Mouse (Mus musculus): ENCODE data around the gene Plekhb2. TPM values are rescaled to one million over a fixed set of nuclear protein-coding genes. Genes with fewer than 3 reads are reported as not detected.

The Plekhb2 gene
- polyA plus RNA-seq, 1 experiment from 2014 or later = 27.9 TPM

DNA sequence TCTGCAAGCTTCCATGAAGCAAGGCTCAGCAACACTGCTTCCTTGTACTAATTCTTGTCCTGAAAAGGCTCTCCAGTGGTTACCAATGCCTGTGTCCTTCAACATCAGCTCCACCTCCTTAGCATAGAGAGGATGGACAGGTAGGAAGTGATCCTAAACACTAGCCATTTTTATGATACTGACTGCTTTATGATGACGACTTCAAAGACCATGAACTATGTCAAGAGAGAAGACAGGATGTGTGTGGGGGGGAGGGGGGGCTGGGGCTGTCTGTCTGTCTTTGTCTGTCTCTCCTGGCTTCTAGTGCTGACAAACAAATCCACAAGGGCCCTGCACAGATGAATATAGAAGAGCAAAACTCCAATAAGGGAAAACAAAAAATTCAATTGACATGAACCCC, 18.4 kb upstream of the Plekhb2 start:
- H3K9ac ChIP-seq = no peak overlapping the region
- H3K4me1 ChIP-seq (ENCODE audit: insufficient read depth) = no peaks in the 10 kb centered on the region
- H3K36me3 ChIP-seq (ENCODE audit: insufficient read depth) = peaks cover 82% of the 10 kb centered on the region
- H3K9me3 ChIP-seq (ENCODE audit: low read depth, low read length) = no peaks in the 10 kb centered on the region
- H3K4me2 ChIP-seq = no peak overlapping the region
- no peak overlapping the region for H3K4me3 ChIP-seq (ENCODE audit: low read depth, low read length)
- no peaks in the 10 kb centered on the region for H3K27me3 ChIP-seq (ENCODE audit: insufficient read depth, low read length)
- WGBS = 65% methylated on average over 1 of the region's 1 CpGs
- ATAC-seq (ENCODE audit: insufficient read depth) = no peak
- TF ChIP-seq CTCF (IDR thresholded peaks at IDR 0.05; ENCODE audit: low read depth) = no peak
- H3K27ac ChIP-seq (ENCODE audit: low read depth) = no peak overlapping the region
- DNase-seq = no peak

DNA sequence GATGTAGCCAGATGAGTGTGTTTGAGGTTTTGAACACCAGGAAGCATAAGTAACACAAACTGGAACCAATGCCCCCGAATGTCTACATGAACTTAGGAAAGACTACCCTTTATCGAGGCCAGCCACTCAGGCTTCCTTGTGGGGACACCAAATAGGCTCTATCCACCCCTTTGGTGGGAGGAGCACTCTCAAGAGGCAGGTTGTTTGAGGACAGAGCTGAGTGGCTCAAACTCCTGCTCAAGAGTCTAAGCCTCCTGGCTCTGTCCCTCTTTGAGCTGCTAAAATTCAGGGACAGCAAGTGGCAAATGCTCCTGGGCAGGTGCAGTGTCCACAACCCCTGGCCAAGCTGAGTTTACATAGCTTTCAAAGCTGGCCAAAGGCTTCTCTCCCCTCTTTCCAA, 14.9 kb upstream of the Plekhb2 start:
- H3K4me3 ChIP-seq (ENCODE audit: low read depth, low read length) = no peak overlapping the region
- no peaks in the 10 kb centered on the region for H3K27me3 ChIP-seq (ENCODE audit: insufficient read depth, low read length)
- peaks cover 10% of the 10 kb centered on the region for H3K4me1 ChIP-seq (ENCODE audit: insufficient read depth)
- peaks cover 50% of the 10 kb centered on the region for H3K36me3 ChIP-seq (ENCODE audit: insufficient read depth)
- H3K9me3 ChIP-seq (ENCODE audit: low read depth, low read length) = no peaks in the 10 kb centered on the region
- H3K27ac ChIP-seq (ENCODE audit: low read depth) = no peak overlapping the region
- 66% methylated on average over 2 of the region's 2 CpGs for WGBS
- no peak for TF ChIP-seq CTCF (IDR thresholded peaks at IDR 0.05; ENCODE audit: low read depth)
- no peak for DNase-seq
- no peak for ATAC-seq (ENCODE audit: insufficient read depth)
- H3K9ac ChIP-seq = no peak overlapping the region
- no peak overlapping the region for H3K4me2 ChIP-seq

DNA sequence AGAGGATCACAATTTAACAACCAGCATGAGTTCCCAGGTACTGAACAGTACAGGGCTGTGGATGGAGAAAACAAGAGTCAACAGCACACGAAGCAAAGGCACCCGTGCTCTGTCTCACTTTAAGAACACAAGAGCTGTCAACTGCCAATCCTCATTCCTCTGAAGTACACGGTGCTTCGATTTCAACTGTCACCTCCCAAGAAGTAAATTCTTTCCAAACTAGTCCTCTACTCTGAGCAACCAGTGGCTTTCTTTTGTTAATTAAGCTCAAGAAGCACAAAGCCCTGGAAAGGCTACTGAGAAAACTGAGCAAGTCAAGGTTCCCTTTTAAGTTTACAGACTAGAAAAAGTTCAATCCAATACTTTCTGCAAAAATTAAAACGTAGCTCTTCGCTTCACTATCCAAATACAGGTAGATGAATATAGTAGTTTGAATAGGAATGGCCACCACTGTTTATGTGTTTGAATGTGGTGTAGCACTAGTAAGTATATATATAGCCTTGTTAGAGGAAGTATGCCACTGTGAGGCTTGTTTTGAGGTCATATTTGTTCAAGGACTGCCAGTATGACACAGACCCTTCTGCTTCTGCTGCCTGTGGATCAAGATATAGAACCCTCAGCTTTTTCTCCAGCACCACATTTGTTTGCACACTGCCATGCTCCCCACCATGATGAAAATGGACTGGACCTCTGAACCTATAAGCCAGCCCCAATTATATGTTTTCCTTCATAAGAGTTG, 11.7 kb upstream of the Plekhb2 start:
- no peaks in the 10 kb centered on the region for H3K9me3 ChIP-seq (ENCODE audit: low read depth, low read length)
- H3K9ac ChIP-seq = no peak overlapping the region
- peaks cover 17% of the 10 kb centered on the region for H3K4me1 ChIP-seq (ENCODE audit: insufficient read depth)
- DNase-seq (no peak), ATAC-seq (ENCODE audit: insufficient read depth) (no peak)
- H3K36me3 ChIP-seq (ENCODE audit: insufficient read depth) = peaks cover 32% of the 10 kb centered on the region
- H3K27ac ChIP-seq (ENCODE audit: low read depth) = no peak overlapping the region
- WGBS = 63% methylated on average over 6 of the region's 6 CpGs
- no peak overlapping the region for H3K4me2 ChIP-seq
- H3K4me3 ChIP-seq (ENCODE audit: low read depth, low read length) = no peak overlapping the region
- TF ChIP-seq CTCF (IDR thresholded peaks at IDR 0.05; ENCODE audit: low read depth) = no peak
- no peaks in the 10 kb centered on the region for H3K27me3 ChIP-seq (ENCODE audit: insufficient read depth, low read length)

DNA sequence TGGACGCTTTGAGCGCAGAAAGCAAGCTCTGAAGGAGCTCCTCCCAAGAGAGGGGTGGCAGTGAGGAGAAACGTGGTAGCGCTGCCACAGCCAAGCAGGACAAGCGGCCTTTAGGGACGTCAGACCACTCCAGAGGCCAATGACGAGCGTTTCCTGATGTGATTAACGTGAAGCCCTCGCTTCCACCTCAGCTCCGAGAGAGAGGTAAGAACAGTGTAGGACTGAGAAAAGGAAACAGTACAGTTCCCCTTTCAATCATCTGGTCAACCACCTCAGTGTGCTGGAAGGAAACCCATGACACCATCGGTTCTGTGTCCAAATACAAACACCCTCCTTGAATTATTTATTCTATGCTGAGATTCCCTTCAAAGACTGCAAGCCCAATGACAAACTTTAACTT, 10.5 kb upstream of the Plekhb2 start:
- Histone ChIP-seq H3K9ac (no peak overlapping the region), H3K4me1 (ENCODE audit: insufficient read depth) (peaks cover 17% of the 10 kb centered on the region), H3K36me3 (ENCODE audit: insufficient read depth) (peaks cover 21% of the 10 kb centered on the region), H3K9me3 (ENCODE audit: low read depth, low read length) (no peaks in the 10 kb centered on the region), H3K4me2 (peak overlapping the region; percentile 27; the same call in 1 of the 2 replicates), H3K27me3 (ENCODE audit: insufficient read depth, low read length) (no peaks in the 10 kb centered on the region), H3K27ac (ENCODE audit: low read depth) (no peak overlapping the region), H3K4me3 (ENCODE audit: low read depth, low read length) (no peak overlapping the region)
- no peak for TF ChIP-seq CTCF (IDR thresholded peaks at IDR 0.05; ENCODE audit: low read depth)
- 45% methylated on average over 12 of the region's 12 CpGs for WGBS
- ATAC-seq (ENCODE audit: insufficient read depth) = no peak
- no peak for DNase-seq

DNA sequence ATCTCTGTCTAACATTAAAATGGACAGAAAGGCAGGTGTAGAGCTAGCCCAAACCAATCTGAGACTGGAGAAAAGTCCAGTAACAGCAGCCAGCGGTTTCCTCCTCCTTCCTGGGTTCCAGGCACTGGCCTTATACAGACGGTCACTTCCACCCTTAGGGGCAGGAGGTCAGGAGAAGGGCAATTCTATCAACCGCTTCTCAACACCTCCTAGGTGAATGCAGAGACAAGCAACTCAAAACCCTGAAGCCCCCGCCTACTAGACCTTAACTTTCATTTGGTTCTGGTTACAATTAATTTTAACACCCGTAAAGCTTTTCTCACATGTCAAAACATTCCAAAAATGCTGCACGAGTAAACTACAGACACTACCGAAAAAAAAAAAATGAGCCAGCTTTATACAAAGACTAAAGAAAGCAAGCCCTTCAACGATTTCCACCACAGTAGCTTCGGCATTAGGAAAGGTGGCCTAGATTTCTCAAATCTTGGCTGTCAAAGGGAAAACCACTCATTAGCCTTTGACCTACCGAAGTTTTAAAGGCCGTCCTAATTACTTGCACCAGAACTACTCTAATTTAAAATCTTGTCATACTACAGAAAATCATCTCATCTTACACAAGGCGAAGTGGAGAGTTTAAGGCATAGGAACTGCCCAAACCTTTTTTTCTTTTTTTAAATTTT, 7.9 kb upstream of the Plekhb2 start:
- Histone ChIP-seq H3K36me3 (ENCODE audit: insufficient read depth) (no peaks in the 10 kb centered on the region), H3K27ac (ENCODE audit: low read depth) (peak overlapping the region; percentile 97), H3K9me3 (ENCODE audit: low read depth, low read length) (no peaks in the 10 kb centered on the region), H3K4me2 (peak overlapping the region; percentile 82), H3K4me1 (ENCODE audit: insufficient read depth) (peaks cover 17% of the 10 kb centered on the region), H3K4me3 (ENCODE audit: low read depth, low read length) (peak overlapping the region; percentile 78), H3K27me3 (ENCODE audit: insufficient read depth, low read length) (no peaks in the 10 kb centered on the region), H3K9ac (peak overlapping the region; percentile 91)
- ATAC-seq (ENCODE audit: insufficient read depth) = no peak
- whole genome bisulfite sequencing = 0% methylated on average over 12 of the region's 12 CpGs
- no peak for TF ChIP-seq CTCF (IDR thresholded peaks at IDR 0.05; ENCODE audit: low read depth)
- DNase-seq = peak; percentile 38

DNA sequence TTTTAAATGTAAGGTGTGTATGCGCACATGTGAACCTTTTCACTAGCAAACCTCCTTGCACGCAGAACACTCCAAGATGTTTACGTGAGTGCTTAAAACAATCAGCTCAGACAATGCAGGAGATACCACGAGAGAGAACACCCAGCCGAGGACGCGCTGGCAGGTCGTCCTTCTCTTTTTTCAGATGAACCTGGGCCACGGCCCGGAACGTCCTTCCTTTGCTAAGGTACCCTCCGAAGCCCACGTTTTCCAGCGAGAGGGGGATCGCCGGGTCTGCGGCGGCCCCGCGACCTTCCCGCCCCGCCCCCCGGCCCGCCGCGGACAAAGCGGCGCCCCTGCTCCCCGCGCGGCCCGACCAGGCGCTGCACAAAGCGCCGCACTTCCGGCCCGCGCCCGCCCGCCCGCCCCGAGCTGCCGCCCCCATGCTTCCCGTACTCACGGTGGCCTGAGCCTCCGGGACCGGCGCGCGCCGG, 7.4 kb upstream of the Plekhb2 start:
- no peaks in the 10 kb centered on the region for H3K27me3 ChIP-seq (ENCODE audit: insufficient read depth, low read length)
- ATAC-seq (ENCODE audit: insufficient read depth) = peak; percentile 89

More for the DNA sequence above, 7.4 kb upstream of the Plekhb2 start:
- DNase-seq = peak; percentile 77
- H3K9ac ChIP-seq = peak overlapping the region; percentile 91
- H3K36me3 ChIP-seq (ENCODE audit: insufficient read depth) = no peaks in the 10 kb centered on the region
- no peak for TF ChIP-seq CTCF (IDR thresholded peaks at IDR 0.05; ENCODE audit: low read depth)
- peak overlapping the region; percentile 78 for H3K4me3 ChIP-seq (ENCODE audit: low read depth, low read length)
- peak overlapping the region; percentile 82 for H3K4me2 ChIP-seq
- no peaks in the 10 kb centered on the region for H3K9me3 ChIP-seq (ENCODE audit: low read depth, low read length)
- H3K4me1 ChIP-seq (ENCODE audit: insufficient read depth) = peaks cover 17% of the 10 kb centered on the region
- peak overlapping the region; percentile 97 for H3K27ac ChIP-seq (ENCODE audit: low read depth)
- under 1% methylated on average over 42 of the region's 51 CpGs for WGBS
